Mouse (Mus musculus): ENCODE data around the gene Crabp2. TPM values are rescaled to one million over a fixed set of nuclear protein-coding genes. Genes with fewer than 3 reads are reported as not detected.

Crabp2 gene
- polyA plus RNA-seq, 1 experiment from 2014 or later = 667 TPM

- Histone ChIP-seq H3K4me1 (replicated peaks) (peaks cover 48% of the 10 kb centered on the region), H3K4me3 (replicated peaks) (peak overlapping the region; percentile 53), H3K27me3 (peaks cover 46% of the 10 kb centered on the region), H3K4me2 (peak overlapping the region; percentile 94), H3K9me3 (no peaks in the 10 kb centered on the region), H3K27ac (no peak overlapping the region), H3K9ac (replicated peaks) (peak overlapping the region; percentile 46), H3K36me3 (peaks cover 3% of the 10 kb centered on the region; the same call in 1 of the 2 replicates)
- 34% methylated on average over 14 of the region's 14 CpGs for WGBS
- no peak for ATAC-seq (ENCODE audit: insufficient number of reproducible peaks, insufficient read depth, low FRiP score, low TSS enrichment, low read depth)
These were observed 25.3 kb downstream of the Crabp2 start for GRCm38 (mm10) chr3:87973593-87974380.

- ATAC-seq (ENCODE audit: insufficient number of reproducible peaks, insufficient read depth, low FRiP score, low TSS enrichment, low read depth) = no peak
- no peak overlapping the region for H3K27ac ChIP-seq
- no peaks in the 10 kb centered on the region for H3K9me3 ChIP-seq
- peak overlapping the region; percentile 53; the same call in 1 of the 2 replicates for H3K4me3 ChIP-seq (replicated peaks)
- peak overlapping the region; percentile 94; the same call in 1 of the 2 replicates for H3K4me2 ChIP-seq
- peak overlapping the region; percentile 46; the same call in 1 of the 2 replicates for H3K9ac ChIP-seq (replicated peaks)
- H3K36me3 ChIP-seq = peaks cover 3% of the 10 kb centered on the region; the same call in 1 of the 2 replicates
- WGBS = 19% methylated on average over 12 of the region's 12 CpGs
- peaks cover 48% of the 10 kb centered on the region for H3K4me1 ChIP-seq (replicated peaks)
- H3K27me3 ChIP-seq = peaks cover 46% of the 10 kb centered on the region
These were observed 26.0 kb downstream of the Crabp2 start for GRCm38 (mm10) chr3:87974381-87974987.

DNA sequence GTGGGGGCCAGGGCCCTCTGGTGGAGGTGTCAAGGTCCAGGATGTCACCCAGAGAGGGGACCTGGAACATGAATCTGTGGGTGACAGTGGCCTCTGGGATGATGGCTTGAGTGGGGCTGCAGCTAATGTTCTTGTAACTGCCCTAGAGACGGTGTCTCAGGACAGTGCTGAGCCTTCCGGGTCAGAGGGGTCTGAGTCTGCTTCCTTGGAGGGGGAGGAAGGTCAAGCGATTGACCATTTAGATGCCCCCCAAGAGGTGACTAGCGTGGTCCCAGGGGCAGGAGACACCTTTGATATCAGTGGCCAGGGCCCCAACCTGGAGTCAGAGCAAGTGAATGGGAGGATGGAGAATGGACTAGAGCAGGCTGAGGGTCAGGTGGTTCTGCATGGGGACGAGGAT, 31.0 kb downstream of the Crabp2 start:
- Histone ChIP-seq H3K4me1 (replicated peaks) (peaks cover 32% of the 10 kb centered on the region), H3K36me3 (peaks cover 3% of the 10 kb centered on the region; the same call in 1 of the 2 replicates)

DNA sequence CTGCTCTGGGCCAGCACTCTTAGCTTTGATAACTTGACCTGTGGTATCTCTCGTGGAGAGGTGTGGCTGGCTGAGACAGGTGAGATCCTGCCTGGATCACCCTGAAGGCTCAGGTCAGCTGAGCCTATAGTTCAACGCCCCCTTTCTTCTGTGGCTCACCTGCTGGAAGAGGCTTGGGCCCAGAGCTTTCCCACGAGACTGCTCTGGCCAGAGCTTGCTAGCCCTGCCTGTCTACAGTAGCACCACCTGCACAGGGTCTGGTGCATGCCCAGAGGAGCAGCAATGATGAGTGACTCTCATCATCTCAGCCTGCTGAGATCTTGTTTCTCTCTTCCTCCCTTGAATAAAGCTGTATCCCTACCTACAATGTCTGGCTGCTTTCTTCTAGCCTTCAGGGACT, 31.6 kb downstream of the Crabp2 start:
- no peak overlapping the region for H3K4me2 ChIP-seq
- H3K36me3 ChIP-seq = peaks cover 3% of the 10 kb centered on the region; the same call in 1 of the 2 replicates
- H3K9ac ChIP-seq (replicated peaks) = no peak overlapping the region
- H3K27ac ChIP-seq = no peak overlapping the region
- H3K9me3 ChIP-seq = no peaks in the 10 kb centered on the region
- H3K27me3 ChIP-seq = peaks cover 10% of the 10 kb centered on the region
- H3K4me3 ChIP-seq (replicated peaks) = no peak overlapping the region
- no peak for ATAC-seq (ENCODE audit: insufficient number of reproducible peaks, insufficient read depth, low FRiP score, low TSS enrichment, low read depth)
- WGBS = 55% methylated on average over 3 of the region's 3 CpGs
- H3K4me1 ChIP-seq (replicated peaks) = peaks cover 30% of the 10 kb centered on the region

More for the DNA sequence above, 31.0 kb downstream of the Crabp2 start:
- WGBS = 69% methylated on average over 5 of the region's 5 CpGs
- Histone ChIP-seq H3K27me3 (peaks cover 12% of the 10 kb centered on the region), H3K27ac (no peak overlapping the region), H3K9me3 (no peaks in the 10 kb centered on the region), H3K9ac (replicated peaks) (no peak overlapping the region), H3K4me3 (replicated peaks) (no peak overlapping the region), H3K4me2 (no peak overlapping the region)
- ATAC-seq (ENCODE audit: insufficient number of reproducible peaks, insufficient read depth, low FRiP score, low TSS enrichment, low read depth) = no peak

DNA sequence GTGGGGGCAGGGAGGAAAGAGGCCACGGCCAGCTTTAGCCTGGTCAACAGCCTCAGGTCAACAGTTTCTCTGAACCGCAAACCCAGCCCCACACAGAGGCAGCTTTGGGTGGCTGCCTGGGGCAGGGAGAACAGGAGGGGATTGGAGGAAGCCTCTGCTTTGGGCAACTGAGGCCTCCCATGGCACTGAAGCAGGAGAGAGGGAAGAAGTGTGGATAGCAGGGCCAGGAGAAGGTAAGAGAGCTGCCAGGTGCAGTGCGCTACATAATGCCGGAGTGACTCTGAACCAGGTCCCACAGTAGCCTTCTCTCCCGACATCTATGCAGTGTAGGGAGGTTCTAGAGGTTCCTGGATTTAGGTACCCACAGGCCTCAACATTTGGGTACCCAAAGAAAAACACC, 32.3 kb downstream of the Crabp2 start:
- ATAC-seq (ENCODE audit: insufficient number of reproducible peaks, insufficient read depth, low FRiP score, low TSS enrichment, low read depth) = no peak
- WGBS = 57% methylated on average over 5 of the region's 5 CpGs
- peaks cover 10% of the 10 kb centered on the region for H3K27me3 ChIP-seq
- 0 out of 2 replicates have a peak, but pooled peaks cover 3% of the 10 kb centered on the region for H3K36me3 ChIP-seq
- no peak overlapping the region; the same call in 1 of the 2 replicates for H3K9ac ChIP-seq (replicated peaks)
- 0 out of 2 replicates have a peak overlapping the region, but pooled peaks have one; percentile 29 for H3K27ac ChIP-seq
- H3K4me2 ChIP-seq = no peak overlapping the region
- H3K4me3 ChIP-seq (replicated peaks) = no peak overlapping the region
- H3K4me1 ChIP-seq (replicated peaks) = peaks cover 37% of the 10 kb centered on the region
- no peaks in the 10 kb centered on the region for H3K9me3 ChIP-seq

GRCm38 (mm10) chr3:87981214-87981760, 32.8 kb downstream of the Crabp2 start:
- WGBS = 80% methylated on average over 6 of the region's 6 CpGs
- no peak overlapping the region for H3K4me3 ChIP-seq (replicated peaks)
- H3K36me3 ChIP-seq = 0 out of 2 replicates have a peak, but pooled peaks cover 3% of the 10 kb centered on the region
- H3K4me2 ChIP-seq = no peak overlapping the region
- H3K4me1 ChIP-seq (replicated peaks) = peaks cover 42% of the 10 kb centered on the region
- peaks cover 10% of the 10 kb centered on the region for H3K27me3 ChIP-seq
- H3K9ac ChIP-seq (replicated peaks) = no peak overlapping the region
- 0 out of 2 replicates have a peak overlapping the region, but pooled peaks have one; percentile 29 for H3K27ac ChIP-seq
- no peaks in the 10 kb centered on the region for H3K9me3 ChIP-seq
- ATAC-seq (ENCODE audit: insufficient number of reproducible peaks, insufficient read depth, low FRiP score, low TSS enrichment, low read depth) = no peak

DNA sequence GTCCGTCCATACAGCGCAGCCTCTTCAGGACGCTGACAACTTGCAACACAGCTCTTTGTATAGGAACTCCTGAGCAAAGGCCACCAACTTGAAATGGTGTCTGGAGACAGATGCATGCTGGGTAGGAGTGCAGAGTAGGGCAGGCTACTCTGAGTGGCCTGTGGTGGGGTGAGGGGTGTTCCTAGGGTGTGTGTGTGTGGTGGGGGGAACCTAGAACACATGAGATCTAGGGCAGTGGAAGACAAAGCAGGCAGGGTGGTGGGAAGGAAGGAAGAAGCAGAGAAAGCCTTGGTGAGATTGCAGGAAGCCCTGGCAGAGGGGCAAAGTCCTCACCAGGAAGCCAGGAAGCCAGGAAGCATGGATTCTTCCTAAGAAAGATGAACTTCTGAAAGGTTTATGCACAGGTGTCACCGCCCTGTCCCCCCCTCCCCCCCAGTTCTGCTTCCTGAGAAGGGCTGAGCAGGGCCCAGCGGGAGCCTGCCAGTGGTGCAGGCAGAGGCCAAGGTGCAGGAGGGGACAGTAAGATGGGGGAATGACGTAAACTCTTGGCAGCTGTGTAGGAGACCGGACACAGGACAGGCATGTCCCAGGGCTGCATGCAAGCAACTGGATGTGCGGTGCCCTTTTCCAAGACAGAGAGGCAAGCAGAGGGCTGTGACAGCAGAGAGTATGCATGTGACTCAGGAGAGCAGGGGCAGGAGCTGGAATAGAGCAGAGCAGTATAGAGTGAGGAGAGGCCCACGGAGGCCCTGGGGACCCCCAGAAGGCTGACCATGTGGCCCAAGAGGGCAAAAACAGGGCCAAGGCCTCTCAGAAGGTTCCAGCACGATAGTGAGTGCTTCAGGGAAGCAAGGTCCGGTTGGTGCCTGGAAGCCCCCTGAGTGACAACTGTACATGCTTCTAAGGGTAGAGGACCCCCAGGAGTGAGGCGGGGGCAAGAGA, 33.7 kb downstream of the Crabp2 start:
- Histone ChIP-seq H3K4me3 (replicated peaks) (no peak overlapping the region), H3K27me3 (peaks cover 10% of the 10 kb centered on the region), H3K27ac (peak overlapping the region; percentile 78), H3K36me3 (no peaks in the 10 kb centered on the region), H3K4me2 (peak overlapping the region; percentile 40), H3K9me3 (no peaks in the 10 kb centered on the region), H3K4me1 (replicated peaks) (peaks cover 49% of the 10 kb centered on the region), H3K9ac (replicated peaks) (no peak overlapping the region; the same call in 1 of the 2 replicates)
- ATAC-seq (ENCODE audit: insufficient number of reproducible peaks, insufficient read depth, low FRiP score, low TSS enrichment, low read depth) = no peak
- WGBS = 41% methylated on average over 12 of the region's 12 CpGs

DNA sequence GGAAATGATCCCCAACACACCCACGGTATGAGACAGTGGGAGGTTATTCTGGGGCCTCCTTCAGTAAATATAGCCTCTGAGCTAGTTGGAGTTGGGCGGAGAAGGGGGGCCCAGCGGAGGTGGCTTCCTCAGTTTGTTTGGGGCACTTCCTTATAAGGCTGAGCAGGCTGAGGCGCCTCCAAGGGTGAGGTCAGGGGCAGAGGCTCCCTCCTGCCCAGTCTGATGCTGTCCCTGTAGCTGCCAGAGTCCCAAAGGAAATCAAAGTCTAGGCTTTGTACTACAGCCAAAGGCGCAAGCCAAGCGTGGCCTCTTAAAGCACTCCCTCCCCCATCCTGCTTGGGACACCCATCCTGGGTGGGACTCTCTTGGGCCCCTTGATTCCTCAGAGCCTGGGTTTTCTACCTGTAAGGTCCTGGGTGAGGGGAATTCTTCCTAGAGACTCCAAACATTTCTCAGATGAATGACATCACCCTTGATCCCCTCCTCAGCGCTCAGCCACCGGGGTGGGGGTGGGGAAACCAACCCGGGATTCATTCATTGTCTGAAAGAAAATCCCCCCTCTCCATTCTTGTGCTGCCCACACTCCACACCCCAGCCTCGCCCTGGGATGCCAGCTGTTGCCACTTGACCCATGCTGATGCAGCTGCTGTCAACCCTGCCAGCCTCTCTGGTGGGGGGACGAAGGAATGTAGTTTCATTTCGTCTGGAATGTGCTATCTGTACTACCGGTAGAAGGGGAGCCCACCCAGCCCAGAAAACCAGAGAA, 34.6 kb downstream of the Crabp2 start:
- ATAC-seq (ENCODE audit: insufficient number of reproducible peaks, insufficient read depth, low FRiP score, low TSS enrichment, low read depth) = no peak

GRCm38 (mm10) chr3:87983627-87984026, 35.2 kb downstream of the Crabp2 start:
- H3K27ac ChIP-seq = peak overlapping the region; percentile 56; the same call in 1 of the 2 replicates
- H3K4me3 ChIP-seq (replicated peaks) = no peak overlapping the region
- no peaks in the 10 kb centered on the region for H3K36me3 ChIP-seq
- peaks cover 62% of the 10 kb centered on the region for H3K4me1 ChIP-seq (replicated peaks)
- no peak for ATAC-seq (ENCODE audit: insufficient number of reproducible peaks, insufficient read depth, low FRiP score, low TSS enrichment, low read depth)
- no peaks in the 10 kb centered on the region for H3K9me3 ChIP-seq
- peak overlapping the region; percentile 2; the same call in 1 of the 2 replicates for H3K9ac ChIP-seq (replicated peaks)
- 49% methylated on average over 6 of the region's 6 CpGs for WGBS
- H3K4me2 ChIP-seq = peak overlapping the region; percentile 40
- H3K27me3 ChIP-seq = peaks cover 20% of the 10 kb centered on the region

More for the DNA sequence above, 34.6 kb downstream of the Crabp2 start:
- no peak overlapping the region; the same call in 1 of the 2 replicates for H3K4me3 ChIP-seq (replicated peaks)
- H3K9me3 ChIP-seq = no peaks in the 10 kb centered on the region
- WGBS = 9% methylated on average over 13 of the region's 13 CpGs
- H3K27ac ChIP-seq = peak overlapping the region; percentile 78
- H3K4me1 ChIP-seq (replicated peaks) = peaks cover 57% of the 10 kb centered on the region
- peaks cover 14% of the 10 kb centered on the region for H3K27me3 ChIP-seq
- no peaks in the 10 kb centered on the region for H3K36me3 ChIP-seq
- peak overlapping the region; percentile 40 for H3K4me2 ChIP-seq
- peak overlapping the region; percentile 2; the same call in 1 of the 2 replicates for H3K9ac ChIP-seq (replicated peaks)

DNA sequence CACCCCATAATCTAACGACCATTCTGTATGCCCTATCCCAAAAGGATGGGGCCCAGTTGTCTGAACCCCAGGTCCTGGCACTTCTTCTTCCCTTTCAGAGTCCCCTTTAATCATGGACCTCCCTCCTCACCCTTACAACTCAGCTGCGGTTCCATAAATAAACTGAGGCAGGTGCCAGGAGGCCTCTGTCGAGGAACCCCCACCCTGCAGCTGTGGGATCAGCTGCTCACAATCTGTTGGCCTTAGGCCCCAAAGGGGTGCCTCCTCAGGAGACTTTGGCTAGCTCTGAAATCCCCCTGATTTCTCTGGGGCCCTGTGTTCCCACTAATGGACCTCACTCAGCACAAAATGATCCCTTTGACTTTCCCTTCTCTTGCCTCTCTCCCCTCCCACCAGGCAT, 35.6 kb downstream of the Crabp2 start:
- Histone ChIP-seq H3K9me3 (no peaks in the 10 kb centered on the region), H3K4me3 (replicated peaks) (no peak overlapping the region), H3K27ac (peak overlapping the region; percentile 56; the same call in 1 of the 2 replicates), H3K27me3 (peaks cover 25% of the 10 kb centered on the region), H3K4me1 (replicated peaks) (peaks cover 62% of the 10 kb centered on the region), H3K36me3 (no peaks in the 10 kb centered on the region), H3K4me2 (0 out of 2 replicates have a peak overlapping the region, but pooled peaks have one; percentile 40), H3K9ac (replicated peaks) (no peak overlapping the region)
- no peak for ATAC-seq (ENCODE audit: insufficient number of reproducible peaks, insufficient read depth, low FRiP score, low TSS enrichment, low read depth)
- WGBS = 38% methylated on average over 3 of the region's 3 CpGs

Measured in limb, embryonic 12.5 days (tissue).